In the genomic region with DNA sequence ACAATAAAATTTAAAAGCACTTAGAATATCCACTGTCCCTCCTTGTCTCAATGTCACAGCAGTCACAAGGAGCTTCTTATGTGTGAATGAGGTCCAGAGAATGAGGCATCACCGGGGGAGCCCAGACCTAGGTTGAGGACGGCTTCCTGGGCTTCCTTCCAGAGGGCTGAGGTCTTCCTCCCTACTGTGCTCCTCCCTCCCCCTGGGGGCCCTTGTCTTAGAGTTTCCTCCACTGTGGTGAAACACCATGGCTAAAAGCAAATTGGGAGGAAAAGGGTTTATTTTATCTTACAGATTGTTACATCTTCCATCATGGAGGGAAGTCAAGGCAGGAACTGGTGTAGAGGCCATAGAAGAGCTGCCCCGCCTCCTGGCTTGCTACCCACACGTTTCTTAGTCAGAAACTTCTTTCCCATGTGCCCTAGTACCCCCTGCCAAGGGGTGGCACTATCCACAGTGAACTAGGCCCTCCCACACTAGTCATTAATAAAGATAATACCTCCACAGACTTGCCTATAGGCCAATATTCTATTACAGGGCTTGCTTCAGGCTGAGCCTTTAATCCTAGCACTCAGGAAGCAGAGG, we compare ENCODE assay signal across 31 mouse cellular contexts. TPM values are rescaled to one million over a fixed set of nuclear protein-coding genes. Genes with fewer than 3 reads are reported as not detected.
DNase-seq lines count a peak whose midpoint lies in the region; ATAC-seq and TF ChIP-seq lines count a peak whose summit lies in the region.
"Had no signal": no experiment of that assay in that cellular context is flagged by ENCODE, and none has a peak within 500 bp of the region (broad histone marks: within the 10 kb centered on the region; RNA-seq: fewer than 3 reads in every experiment).

No protein-coding gene starts in this region.

- no peaks in the 10 kb centered on the region for H3K9me3 ChIP-seq in hindbrain, embryonic 10.5 days
- no peaks in the 10 kb centered on the region for H3K9me3 ChIP-seq in hindbrain, embryonic 16.5 days (ENCODE audit: control insufficient read depth, low read length)
- no peaks in the 10 kb centered on the region for H3K9me3 ChIP-seq in intestine, embryonic 15.5 days
- H3K9me3 ChIP-seq: embryonic facial prominence, embryonic 15.5 days; forebrain, embryonic 12.5 days; heart, embryonic 13.5 days; hindbrain, embryonic 12.5 days; limb, embryonic 12.5 days; liver, embryonic 15.5 days; midbrain, embryonic 12.5 days; neural tube, embryonic 13.5 days had no signal

- no peak for ATAC-seq in hindbrain, embryonic 16.5 days
- ATAC-seq in intestine, embryonic 15.5 days, result no peak
- ATAC-seq: forebrain, postnatal 0 days; intestine, postnatal 0 days had no signal

- H3K9ac ChIP-seq in hindbrain, embryonic 16.5 days (ENCODE audit: low read depth, low read length), result no peak overlapping the region
- H3K9ac ChIP-seq in intestine, embryonic 15.5 days, result no peak overlapping the region
- H3K9ac ChIP-seq: embryonic facial prominence, embryonic 15.5 days; forebrain, embryonic 12.5 days; forebrain, postnatal 0 days; heart, embryonic 13.5 days; hindbrain, embryonic 12.5 days; limb, embryonic 12.5 days; liver, embryonic 15.5 days; midbrain, embryonic 12.5 days; neural tube, embryonic 13.5 days had no signal

- whole genome bisulfite sequencing in hindbrain, embryonic 10.5 days, result 71% methylated on average over 4 of the region's 4 CpGs
- WGBS in hindbrain, embryonic 16.5 days, result 54% methylated on average over 4 of the region's 4 CpGs
- 37% methylated on average over 4 of the region's 4 CpGs for WGBS in thymus, adult 2 months
- 60% methylated on average over 4 of the region's 4 CpGs for WGBS in intestine, embryonic 15.5 days

- H3K27me3 ChIP-seq in hindbrain, embryonic 10.5 days (ENCODE audit: insufficient read depth, poor library complexity, severe bottlenecking), result no peaks in the 10 kb centered on the region
- H3K27me3 ChIP-seq in hindbrain, embryonic 16.5 days (replicated peaks; ENCODE audit: control insufficient read depth, insufficient read depth, low read length), result no peaks in the 10 kb centered on the region
- no peaks in the 10 kb centered on the region for H3K27me3 ChIP-seq in thymus, adult 2 months (ENCODE audit: control insufficient read depth, insufficient read depth, low read length)
- no peaks in the 10 kb centered on the region for H3K27me3 ChIP-seq in intestine, embryonic 15.5 days (replicated peaks)
- H3K27me3 ChIP-seq: CH12.LX; embryonic facial prominence, embryonic 15.5 days; forebrain, embryonic 12.5 days; heart, embryonic 13.5 days; hindbrain, embryonic 12.5 days; limb, embryonic 12.5 days; liver, embryonic 15.5 days; midbrain, embryonic 12.5 days; neural tube, embryonic 13.5 days had no signal

- TF ChIP-seq POLR2A in thymus, adult 2 months (IDR thresholded peaks at IDR 0.05; ENCODE audit: control insufficient read depth, extremely low read depth, insufficient read depth, low read length, poor library complexity), result no peak

- no peak for TF ChIP-seq CTCF in thymus, adult 2 months (IDR thresholded peaks at IDR 0.05; ENCODE audit: borderline replicate concordance, control insufficient read depth, extremely low read depth, insufficient read depth, low read length, poor library complexity)

- no peak for DNase-seq in hindbrain, embryonic 10.5 days (ENCODE audit: low spot score)
- no peak for DNase-seq in thymus, adult 2 months
- DNase-seq in thymus, postnatal 36 days, result no peak
- peak; percentile 74 for DNase-seq in adipocyte (ENCODE audit: low spot score)
- no peak for DNase-seq in testis, postnatal 10 days (ENCODE audit: low spot score)
- DNase-seq: adrenal gland, postnatal 14 days; cerebellum, adult 11 months; cerebellum, adult 9-10 months; forebrain, postnatal 0 days; gastrocnemius, postnatal 14 days; heart, postnatal 14 days; kidney, adult 9 months; lung, postnatal 36 days; right cerebral cortex, postnatal 4 days had no signal

- peak overlapping the region; percentile 26; the same call in 1 of the 2 replicates for H3K27ac ChIP-seq in hindbrain, embryonic 10.5 days
- H3K27ac ChIP-seq in hindbrain, embryonic 16.5 days (ENCODE audit: low read depth, low read length), result no peak overlapping the region
- peak overlapping the region; percentile 9; the same call in 1 of the 2 replicates for H3K27ac ChIP-seq in thymus, adult 2 months (ENCODE audit: control insufficient read depth, insufficient read depth, low read length)
- no peak overlapping the region for H3K27ac ChIP-seq in intestine, embryonic 15.5 days
- H3K27ac ChIP-seq: embryonic facial prominence, embryonic 15.5 days; forebrain, embryonic 12.5 days; heart, embryonic 13.5 days; hindbrain, embryonic 12.5 days; liver, embryonic 15.5 days; midbrain, embryonic 12.5 days; neural tube, embryonic 13.5 days had no signal

- H3K4me2 ChIP-seq in hindbrain, embryonic 16.5 days (ENCODE audit: low read length), result no peak overlapping the region
- no peak overlapping the region for H3K4me2 ChIP-seq in intestine, embryonic 15.5 days (replicated peaks)
- H3K4me2 ChIP-seq: embryonic facial prominence, embryonic 15.5 days; forebrain, embryonic 12.5 days; heart, embryonic 13.5 days; hindbrain, embryonic 12.5 days; limb, embryonic 12.5 days; liver, embryonic 15.5 days; midbrain, embryonic 12.5 days; neural tube, embryonic 13.5 days had no signal

- no peaks in the 10 kb centered on the region for H3K36me3 ChIP-seq in hindbrain, embryonic 10.5 days
- no peaks in the 10 kb centered on the region for H3K36me3 ChIP-seq in hindbrain, embryonic 16.5 days (ENCODE audit: control insufficient read depth, insufficient read depth, low read length)
- H3K36me3 ChIP-seq in thymus, adult 2 months (ENCODE audit: control insufficient read depth, insufficient read depth, low read length), result no peaks in the 10 kb centered on the region
- H3K36me3 ChIP-seq in intestine, embryonic 15.5 days, result no peaks in the 10 kb centered on the region
- H3K36me3 ChIP-seq: embryonic facial prominence, embryonic 15.5 days; forebrain, embryonic 12.5 days; heart, embryonic 13.5 days; hindbrain, embryonic 12.5 days; limb, embryonic 12.5 days; liver, embryonic 15.5 days; midbrain, embryonic 12.5 days; neural tube, embryonic 13.5 days had no signal

- no peak overlapping the region for H3K4me3 ChIP-seq in hindbrain, embryonic 10.5 days
- H3K4me3 ChIP-seq in hindbrain, embryonic 16.5 days (ENCODE audit: low read length), result no peak overlapping the region
- no peak overlapping the region for H3K4me3 ChIP-seq in thymus, adult 2 months (ENCODE audit: control insufficient read depth, insufficient read depth, low read length)
- H3K4me3 ChIP-seq in intestine, embryonic 15.5 days (replicated peaks), result no peak overlapping the region
- H3K4me3 ChIP-seq: embryonic facial prominence, embryonic 15.5 days; forebrain, embryonic 12.5 days; heart, embryonic 13.5 days; hindbrain, embryonic 12.5 days; limb, embryonic 12.5 days; liver, embryonic 15.5 days; midbrain, embryonic 12.5 days; neural tube, embryonic 13.5 days had no signal

- H3K4me1 ChIP-seq in hindbrain, embryonic 10.5 days (replicated peaks), result peaks cover 67% of the 10 kb centered on the region
- H3K4me1 ChIP-seq in hindbrain, embryonic 16.5 days (ENCODE audit: control insufficient read depth, insufficient read depth, low read depth, low read length), result peaks cover 13% of the 10 kb centered on the region
- peaks cover 25% of the 10 kb centered on the region for H3K4me1 ChIP-seq in thymus, adult 2 months (replicated peaks; ENCODE audit: control insufficient read depth, insufficient read depth, low read length)
- H3K4me1 ChIP-seq in intestine, embryonic 15.5 days (replicated peaks), result peaks cover 21% of the 10 kb centered on the region

RNA-seq across cellular contexts. Expression of gene Notch1, which starts 12.8 kb away (rescaled TPM):
- 39.1 and 46.4 TPM in 2 replicates for polyA plus RNA-seq in hindbrain, embryonic 10.5 days (2016; fragmentation: Nextera tagmentation; extraction: Ambion mirVana)
- polyA plus RNA-seq in hindbrain, embryonic 16.5 days (2015; fragmentation: Nextera tagmentation; extraction: Ambion mirVana), result 13.3 and 15.1 TPM in 2 replicates
- 159 and 219 TPM in 2 replicates for polyA plus RNA-seq in thymus, adult 2 months (2012; rRNA removed)
- polyA plus RNA-seq in intestine, embryonic 15.5 days (2015; fragmentation: Nextera tagmentation; extraction: Ambion mirVana), result 11.3 and 12.2 TPM in 2 replicates

RNA-seq across cellular contexts. Expression of gene Egfl7, which starts 50.5 kb away (rescaled TPM):
- polyA plus RNA-seq in hindbrain, embryonic 10.5 days (2016; fragmentation: Nextera tagmentation; extraction: Ambion mirVana), result 78.3 and 101 TPM in 2 replicates
- 75.4 and 76.2 TPM in 2 replicates for polyA plus RNA-seq in hindbrain, embryonic 16.5 days (2015; fragmentation: Nextera tagmentation; extraction: Ambion mirVana)
- polyA plus RNA-seq in thymus, adult 2 months (2012; rRNA removed), result 63.9 and 105 TPM in 2 replicates
- polyA plus RNA-seq in intestine, embryonic 15.5 days (2015; fragmentation: Nextera tagmentation; extraction: Ambion mirVana), result 113 and 124 TPM in 2 replicates

RNA-seq across cellular contexts. Expression of gene Gm20532, which starts 57.1 kb away (rescaled TPM):
- polyA plus RNA-seq in hindbrain, embryonic 10.5 days (2016; fragmentation: Nextera tagmentation; extraction: Ambion mirVana), result not detected in 2 replicates
- not detected in 2 replicates for polyA plus RNA-seq in hindbrain, embryonic 16.5 days (2015; fragmentation: Nextera tagmentation; extraction: Ambion mirVana)
- polyA plus RNA-seq in thymus, adult 2 months (2012; rRNA removed), result not detected in 2 replicates
- polyA plus RNA-seq in intestine, embryonic 15.5 days (2015; fragmentation: Nextera tagmentation; extraction: Ambion mirVana), result not detected in 2 replicates
- polyA plus RNA-seq: C2C12; embryonic facial prominence, embryonic 15.5 days; forebrain, embryonic 12.5 days; forebrain, postnatal 0 days; heart, embryonic 13.5 days; hindbrain, embryonic 12.5 days; intestine, postnatal 0 days; liver, adult 2 months; liver, embryonic 15.5 days; lung, embryonic 16.5 days; midbrain, embryonic 12.5 days; neural tube, embryonic 13.5 days; spleen, adult 2 months; testis, adult 2 months had no signal

Comparison
In these comparisons a context has a peak if more than half of its experiments do, and no peak if none do; other contexts are left out.
1. H3K27ac ChIP-seq: peak in hindbrain, embryonic 10.5 days (single experiment) and thymus, adult 2 months (single experiment); none in hindbrain, embryonic 16.5 days (single experiment) and intestine, embryonic 15.5 days (single experiment).